Mouse (Mus musculus) layer of hippocampus, postnatal 36 days (tissue): ENCODE results near the gene Ceacam1. TPM values are rescaled to one million over a fixed set of nuclear protein-coding genes. Genes with fewer than 3 reads are reported as not detected.
"Not testable (repeated sequence)": the region's sequence is repeated elsewhere in the genome, so short reads cannot be mapped to it uniquely, and the experiment has no call there.

ENCODE experiments used
- DNase-seq, 2 experiments: peaks; one replicate each; pipeline ENCODE4 v3.0.0; 2022
- total RNA-seq, 2 experiments: library from RNA; stranded (reverse); gene quantifications; 2 replicates each; pipeline ENCODE4 v1.2.3; 2021

Gene Ceacam1
- total RNA-seq, 2 experiments from 2014 or later, result 2.8 to 3.0 TPM

- no peak for DNase-seq
These were observed 37.2 kb downstream of the Ceacam1 start for GRCm38 (mm10) chr7:25439978-25440815.

GRCm38 (mm10) chr7:25439124-25439822 is 38.1 kb downstream of the Ceacam1 start:
- DNase-seq, result no peak

- DNase-seq, result no peak
These were observed 40.7 kb downstream of the Ceacam1 start for GRCm38 (mm10) chr7:25436704-25437103.

- DNase-seq, result no peak
These were observed 41.2 kb downstream of the Ceacam1 start for GRCm38 (mm10) chr7:25436226-25436625.

GRCm38 (mm10) chr7:25435546-25435851 is 41.9 kb downstream of the Ceacam1 start:
- no peak for DNase-seq

- no peak for DNase-seq
These were observed 42.5 kb downstream of the Ceacam1 start for GRCm38 (mm10) chr7:25434654-25435545.

DNA sequence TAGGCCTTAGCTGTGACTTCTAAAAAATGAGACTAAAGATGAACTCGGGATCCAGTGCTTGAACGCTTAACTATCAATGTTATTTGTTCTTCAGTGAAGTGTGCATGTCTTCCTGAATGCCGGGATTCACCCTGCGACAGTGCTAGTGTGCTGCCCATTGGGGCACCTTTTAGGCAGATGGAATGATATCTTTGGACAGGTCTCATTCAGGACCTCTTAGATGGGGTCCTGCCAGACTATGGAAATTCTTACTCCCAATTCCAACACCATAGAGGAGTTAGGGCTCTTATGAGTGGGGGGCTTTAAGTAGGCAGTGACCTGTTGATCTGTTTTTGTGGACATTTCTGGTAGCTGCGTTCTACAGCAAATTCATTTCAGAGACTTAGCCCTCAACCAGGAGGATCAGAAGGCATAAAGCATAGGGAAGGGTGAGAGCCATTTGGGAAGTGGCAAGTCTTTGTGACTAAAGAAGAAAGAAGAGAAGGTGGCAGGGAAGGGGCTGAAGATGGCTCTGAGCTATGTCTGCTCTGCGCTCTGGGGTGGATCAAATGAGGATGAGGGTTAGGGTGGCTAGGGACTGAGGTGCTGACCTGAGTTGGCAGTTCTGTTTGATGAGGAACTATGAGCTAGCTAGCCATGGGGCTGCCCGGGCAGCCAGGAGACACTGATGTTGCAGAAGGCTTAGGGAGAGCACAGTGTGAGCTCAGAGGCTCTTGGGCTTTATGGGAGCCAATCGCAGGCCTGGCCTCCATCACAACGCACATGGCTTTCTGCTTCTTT is 43.4 kb downstream of the Ceacam1 start:
- DNase-seq, result no peak

DNA sequence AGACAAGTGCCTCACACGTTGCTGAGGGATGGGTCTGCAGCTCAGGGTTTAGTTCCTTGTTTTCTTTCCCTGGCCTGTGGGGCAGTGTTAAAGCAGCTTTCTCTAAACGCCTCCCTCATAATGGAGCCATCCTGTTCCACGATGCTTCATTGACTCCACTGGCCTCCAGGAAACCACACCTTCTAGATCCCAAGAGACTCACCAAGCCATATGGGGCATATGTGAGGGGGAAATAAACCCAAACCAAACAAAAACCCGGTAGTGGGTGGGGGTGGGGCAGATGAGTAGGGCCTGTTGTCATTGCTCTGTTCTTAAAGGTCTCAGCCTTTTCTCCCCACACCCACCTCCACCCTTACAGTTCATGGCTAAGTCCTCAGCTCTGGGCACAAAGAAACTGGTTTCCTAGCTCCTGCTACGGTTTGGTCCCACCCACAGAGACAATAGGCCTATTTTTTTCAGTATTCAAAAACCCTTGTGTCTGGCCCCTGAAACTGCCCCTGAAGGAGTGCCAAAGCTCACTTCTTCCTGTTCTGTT is 44.3 kb downstream of the Ceacam1 start:
- DNase-seq, result no peak

GRCm38 (mm10) chr7:25432381-25432780 is 45.0 kb downstream of the Ceacam1 start:
- DNase-seq, result no peak

DNA sequence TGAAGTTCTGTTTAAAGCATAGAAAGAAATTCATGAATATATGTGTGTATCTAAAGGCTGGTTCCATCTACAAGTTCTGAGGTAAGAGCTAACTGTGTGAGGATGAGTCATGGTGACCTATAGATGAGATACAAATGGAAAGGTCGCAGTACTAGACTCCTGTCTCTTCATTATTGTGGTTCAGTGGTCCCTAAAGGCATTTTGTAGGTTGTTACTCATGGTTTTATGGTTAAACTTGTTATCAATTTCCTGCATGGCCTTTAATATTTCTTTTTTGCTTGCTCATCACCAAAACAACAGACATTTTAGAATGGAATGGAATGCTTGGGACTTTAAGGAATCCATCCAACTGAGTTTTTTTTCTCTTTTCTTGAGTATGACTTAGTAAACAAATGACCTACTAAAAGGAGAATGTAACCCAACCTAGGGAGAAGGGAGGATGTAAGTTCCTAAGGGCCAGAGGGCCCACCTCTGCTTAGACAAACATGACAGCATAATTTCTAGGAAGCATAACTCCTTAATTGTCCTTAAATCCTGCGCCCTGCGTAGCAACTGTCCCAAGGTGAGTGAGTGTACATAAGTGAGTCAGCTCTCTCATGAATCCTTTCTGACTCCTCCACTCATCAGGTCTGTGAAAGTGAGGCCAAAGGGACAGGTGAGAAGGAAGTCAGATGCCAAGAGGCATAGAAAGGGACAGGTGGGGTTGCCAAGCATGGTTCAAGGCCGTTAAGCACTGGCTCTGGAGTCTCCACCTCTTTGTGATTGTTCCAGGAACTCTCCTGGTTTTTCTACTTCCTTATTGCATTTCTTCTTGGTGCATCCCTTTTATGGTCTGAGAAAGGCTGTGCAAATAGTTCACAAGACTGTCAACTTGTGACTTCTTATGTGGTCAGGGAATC is 47.3 kb downstream of the Ceacam1 start:
- no peak for DNase-seq

GRCm38 (mm10) chr7:25428321-25428720 is 49.1 kb downstream of the Ceacam1 start:
- no peak for DNase-seq

DNA sequence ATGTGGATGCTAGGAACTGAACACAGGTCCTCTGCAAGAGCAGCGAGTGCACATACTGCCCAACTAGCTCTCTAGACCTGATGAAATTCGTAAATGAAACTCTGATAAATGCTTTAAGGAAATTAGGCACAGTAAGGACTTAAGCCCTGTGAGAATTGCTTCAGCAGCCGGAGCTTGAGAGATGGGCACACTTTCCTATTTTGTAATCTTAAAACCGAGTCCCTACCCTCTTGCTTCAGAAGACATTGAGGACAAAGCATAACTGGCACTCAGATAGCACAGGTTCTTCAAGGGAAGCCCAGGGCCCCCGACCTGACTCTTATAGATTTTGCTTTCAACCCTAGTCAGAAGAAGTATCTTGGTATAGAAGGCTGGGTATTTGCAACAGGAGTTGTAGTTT is 50.3 kb downstream of the Ceacam1 start:
- DNase-seq, result no peak

DNA sequence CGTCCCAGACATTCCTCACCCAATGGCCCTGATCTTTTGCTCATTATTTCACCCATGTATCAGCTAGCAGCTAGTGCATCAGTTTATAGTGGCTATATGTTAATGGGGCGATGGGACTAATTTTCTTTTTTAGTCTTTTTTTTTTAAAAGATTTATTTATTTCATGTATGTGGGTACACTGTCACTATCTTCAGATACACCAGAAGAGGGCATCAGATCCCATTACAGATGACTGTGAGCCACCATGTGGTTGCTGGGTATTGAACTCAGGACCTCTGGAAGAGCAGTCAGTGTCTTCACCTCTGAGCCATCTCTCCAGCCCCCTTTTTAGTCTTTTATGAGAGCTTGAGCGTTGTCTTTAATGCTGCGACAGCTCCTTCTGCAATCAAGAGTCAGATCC is 51.0 kb downstream of the Ceacam1 start:
- not testable (repeated sequence) for DNase-seq

- DNase-seq, result peak; percentile 53 to 72
These were observed 53.0 kb downstream of the Ceacam1 start for GRCm38 (mm10) chr7:25424429-25424828.

DNA sequence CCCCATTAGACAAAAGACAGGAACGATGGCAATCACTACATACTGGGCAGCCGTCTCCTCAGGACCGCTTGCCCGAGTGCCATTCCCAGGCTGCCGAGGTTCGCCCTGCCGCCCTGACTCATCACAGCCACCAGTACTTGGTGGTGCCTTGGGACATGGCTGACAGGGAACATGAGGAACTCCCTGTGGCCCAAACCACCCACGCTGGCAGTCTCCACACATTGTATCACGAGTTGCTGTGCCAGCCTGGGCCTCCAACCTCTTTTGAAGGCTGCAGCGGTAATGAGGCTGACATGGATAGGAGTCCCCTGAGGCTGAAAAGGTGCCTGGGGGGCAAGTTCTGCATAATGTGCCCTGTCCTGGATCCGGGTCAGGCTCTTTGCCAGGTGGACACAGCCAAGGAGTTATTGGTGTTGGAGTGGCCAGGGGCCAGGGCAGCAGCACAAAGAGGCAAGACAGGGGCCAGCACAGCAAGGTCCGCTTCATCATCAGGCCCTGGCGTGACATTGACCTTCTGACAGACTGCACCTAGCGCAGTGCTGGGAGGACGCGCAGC is 55.0 kb downstream of the Ceacam1 start:
- DNase-seq, result no peak

GRCm38 (mm10) chr7:25419943-25420342 is 57.5 kb downstream of the Ceacam1 start:
- no peak for DNase-seq

- no peak for DNase-seq
These were observed 57.9 kb downstream of the Ceacam1 start for GRCm38 (mm10) chr7:25419536-25419935.

DNA sequence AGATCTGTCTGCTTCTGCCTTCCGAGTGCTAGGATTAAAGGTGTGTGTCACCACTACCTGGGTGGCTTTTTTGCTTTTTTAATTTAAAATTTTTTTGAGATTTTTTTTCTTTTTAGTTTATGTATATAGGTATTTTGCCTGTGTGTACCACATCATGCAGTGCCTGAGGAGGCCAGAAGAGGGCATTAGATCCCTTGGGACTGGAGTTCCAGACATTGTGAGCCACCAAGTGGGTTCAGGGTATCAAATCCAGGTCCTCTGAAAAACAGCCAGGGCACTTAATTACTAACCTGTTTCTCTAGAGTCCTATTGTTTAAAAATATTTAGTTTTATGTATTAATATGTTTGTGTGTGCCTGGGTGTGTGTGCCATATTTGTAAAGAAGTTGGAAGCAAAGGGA is 59.8 kb downstream of the Ceacam1 start:
- DNase-seq, result no peak

DNA sequence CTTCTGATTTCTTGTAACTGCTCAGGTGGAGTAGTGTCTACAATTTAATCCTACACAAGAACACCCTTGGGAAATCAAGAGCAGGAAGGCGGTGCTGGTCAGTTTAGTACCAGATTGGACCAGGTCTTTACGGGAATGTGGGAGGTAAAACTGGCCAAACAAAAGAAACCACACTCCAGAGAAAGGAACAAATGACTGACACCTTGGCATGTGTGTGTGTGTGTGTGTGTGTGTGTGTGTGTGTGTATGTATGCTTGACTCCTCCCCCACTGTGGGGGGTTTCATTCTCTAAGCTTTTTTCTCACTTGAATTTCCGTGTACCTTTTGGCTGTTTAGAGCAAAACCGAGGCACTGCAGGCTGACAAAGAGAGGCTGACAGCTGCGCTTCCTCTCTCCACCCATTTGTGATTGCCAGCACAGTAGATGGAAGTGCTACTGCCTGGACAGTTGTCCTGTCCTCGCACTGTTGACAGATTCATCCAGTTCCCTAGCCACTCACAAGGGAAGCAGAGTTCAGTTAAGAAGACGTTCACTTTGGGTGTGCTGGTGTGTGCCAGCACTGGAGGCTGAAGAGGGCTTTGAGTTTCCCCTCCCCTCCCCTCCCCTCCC is 64.5 kb downstream of the Ceacam1 start, which contains the start of gene Cxcl17:
TSS of gene Cxcl17 (minus strand) at position 54 of the 609 bp plus-strand sequence.
- no peak for DNase-seq

DNA sequence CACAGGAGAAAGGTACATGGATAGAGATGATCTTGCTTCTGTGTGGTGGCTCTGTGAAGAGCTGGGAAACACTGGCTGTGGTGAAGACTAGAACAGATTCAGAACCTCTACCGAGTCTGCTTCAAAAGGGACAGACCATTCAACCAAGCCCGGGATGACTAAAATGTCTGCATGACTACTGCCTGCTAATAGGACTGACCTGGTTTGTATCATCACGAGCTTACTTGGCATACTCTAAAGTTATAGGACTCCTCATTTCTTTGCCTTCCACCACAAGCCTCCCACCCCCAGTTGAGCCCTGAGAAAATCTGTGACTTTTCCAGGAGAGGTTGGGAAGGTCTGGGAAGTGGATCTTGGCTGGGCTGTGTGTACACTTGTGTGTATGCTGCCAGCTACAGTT is 65.5 kb downstream of the Ceacam1 start:
- DNase-seq, result no peak
